Mouse (Mus musculus) left cerebral cortex, postnatal 25 days (tissue): ENCODE measurements around the gene Tmco4. TPM values are rescaled to one million over a fixed set of nuclear protein-coding genes. Genes with fewer than 3 reads are reported as not detected.
A peak's percentile ranks its signal among the peaks of the same experiment; 100 is the strongest.

ENCODE experiments used
- DNase-seq, 2 experiments: peaks; one replicate each; pipeline ENCODE4 v3.0.0; 2022; ENCODE audit warnings: low spot score in 2 of 2, mixed read lengths in 1 of 2
- intact Hi-C: fragments of 180-260 bp; cut with DNase I; formaldehyde crosslinking; loops from one replicate; pipeline ENCODE4 v1.15.1; 2025
- total RNA-seq, 2 experiments: library from RNA; stranded (reverse); gene quantifications; 2 replicates each; pipeline ENCODE4 v1.2.3; 2021

Gene Tmco4
- 1 to 10 TPM; 2.2 to 3.7 TPM for total RNA-seq

DNA sequence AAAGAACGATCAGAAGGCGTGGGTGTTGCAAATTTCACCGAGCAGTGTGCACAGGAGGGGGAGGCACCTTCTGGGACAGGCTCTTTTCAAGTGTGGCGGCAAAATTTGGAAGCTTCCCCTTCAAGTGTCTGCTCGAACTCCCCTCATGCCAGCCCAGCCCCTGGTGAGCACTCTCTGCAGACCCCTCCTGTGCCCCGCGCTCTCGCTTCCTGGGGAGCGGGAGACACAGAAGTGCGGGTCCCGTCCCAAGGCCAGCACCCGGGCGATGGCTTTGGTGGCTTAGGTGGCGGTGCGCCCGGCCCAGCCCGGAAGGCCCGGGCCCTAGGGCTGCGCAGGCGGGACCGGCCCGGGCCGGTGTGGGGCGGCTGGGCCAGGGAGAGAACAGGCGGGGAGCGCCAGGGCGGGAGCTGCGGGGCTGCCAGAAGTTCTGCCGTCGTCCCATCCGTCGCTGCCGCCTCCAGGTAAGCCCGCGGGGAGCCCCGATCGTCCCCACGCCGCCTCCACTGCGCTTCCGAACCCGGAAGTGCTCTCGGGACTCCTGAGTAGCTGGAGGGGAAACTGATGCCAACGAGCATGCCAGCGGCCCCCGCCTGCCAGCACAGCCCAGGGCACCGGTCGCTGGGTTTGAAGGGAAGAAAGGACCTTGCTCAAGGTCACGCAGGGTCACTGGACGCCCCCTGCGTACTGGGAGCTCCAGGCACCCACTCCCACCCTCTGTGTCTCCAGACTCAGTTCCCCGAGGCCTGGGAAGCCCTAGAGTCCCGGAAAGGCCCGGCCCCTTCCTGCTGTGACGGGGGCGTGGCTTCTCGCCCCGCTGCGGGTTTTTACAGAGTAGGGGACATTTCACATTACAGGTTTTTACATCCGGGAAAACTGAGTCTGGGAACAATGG, at the start of gene Tmco4:
Tmco4 (plus strand) TSS at position 62 of the 892 bp plus-strand sequence.
- intact Hi-C loops, result loop anchor here (5.0 kb wide), 1 partner anchor 104 kb away; the partner anchor contains the start of gene Htr6
- peak; percentile 31 to 53 for DNase-seq

DNA sequence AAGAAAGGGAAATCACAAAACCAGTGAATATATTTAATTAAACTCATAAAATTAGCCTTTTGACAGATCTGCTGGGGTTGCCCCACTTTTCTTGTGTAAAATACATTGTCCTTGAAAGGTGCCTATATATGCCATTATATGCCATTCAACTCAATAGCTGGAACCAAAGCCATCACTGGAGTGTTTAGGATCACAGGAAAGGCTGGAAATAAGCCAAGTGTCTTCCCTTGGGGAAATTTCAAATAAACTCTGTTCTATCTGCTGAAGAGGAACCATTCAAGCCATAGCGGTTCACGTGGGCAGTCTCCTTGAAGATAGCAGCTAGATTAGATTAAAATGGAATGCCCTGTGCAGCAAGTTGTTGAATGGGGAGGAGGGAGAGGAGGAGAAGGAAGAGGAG, 47.1 kb upstream of the Tmco4 start:
- DNase-seq, result no peak
- intact Hi-C loops, result loop anchor here (10.0 kb wide), 1 partner anchor 399 kb away; no protein-coding TSS in a partner anchor

DNA sequence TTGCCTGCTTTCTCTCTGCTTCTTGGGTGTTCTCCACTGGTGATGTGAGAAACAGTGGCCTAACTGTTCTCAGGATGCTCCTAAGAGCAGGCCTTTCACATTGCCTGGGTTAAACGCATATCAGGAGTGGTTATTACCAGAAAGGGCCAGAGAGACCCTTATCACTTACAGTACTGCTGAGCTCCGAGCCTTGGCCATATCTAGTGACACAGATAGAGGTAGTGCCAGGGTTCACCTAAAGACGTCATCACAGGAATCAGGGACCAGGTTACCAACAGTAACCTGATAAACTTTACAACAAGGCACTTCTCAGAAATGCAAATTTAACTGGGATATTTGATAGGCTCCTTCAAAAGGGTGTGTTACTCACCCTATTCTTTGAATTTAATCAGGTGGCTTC, 38.8 kb upstream of the Tmco4 start:
- intact Hi-C loops, result no loop called here
- DNase-seq, result no peak

DNA sequence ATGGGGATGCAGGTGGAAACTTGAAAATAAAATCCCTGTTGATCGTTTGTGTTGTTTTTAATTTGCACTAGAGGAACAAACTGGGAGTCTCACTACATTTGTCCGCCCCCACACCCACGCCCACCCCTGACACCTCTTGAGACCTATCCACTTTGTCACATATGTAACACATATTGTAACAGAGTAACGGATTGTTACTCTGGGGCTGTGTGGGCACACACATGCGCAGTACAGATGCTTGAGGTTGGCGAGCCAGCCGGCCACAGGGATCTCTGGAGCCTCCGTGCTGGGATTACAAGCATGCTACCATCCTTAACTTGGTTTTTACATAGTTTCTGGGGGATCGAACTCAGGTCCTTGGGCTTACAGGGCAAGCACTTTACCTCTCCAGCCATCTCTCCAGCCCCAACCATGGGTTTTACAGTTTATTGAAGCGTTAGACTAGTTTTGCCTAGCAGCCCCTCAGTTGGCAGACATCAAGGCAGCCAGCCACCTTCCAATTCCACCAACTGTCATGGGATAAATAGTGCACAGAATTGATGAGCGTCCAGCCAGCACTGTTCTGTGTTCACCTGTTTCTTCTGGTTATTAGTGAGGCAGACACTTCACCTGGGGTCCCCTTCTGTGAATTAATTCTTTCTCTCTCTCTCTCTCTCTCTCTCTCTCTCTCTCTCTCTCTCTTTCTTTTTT, 38.1 kb upstream of the Tmco4 start:
- no peak for DNase-seq
- intact Hi-C loops, result no loop called here

DNA sequence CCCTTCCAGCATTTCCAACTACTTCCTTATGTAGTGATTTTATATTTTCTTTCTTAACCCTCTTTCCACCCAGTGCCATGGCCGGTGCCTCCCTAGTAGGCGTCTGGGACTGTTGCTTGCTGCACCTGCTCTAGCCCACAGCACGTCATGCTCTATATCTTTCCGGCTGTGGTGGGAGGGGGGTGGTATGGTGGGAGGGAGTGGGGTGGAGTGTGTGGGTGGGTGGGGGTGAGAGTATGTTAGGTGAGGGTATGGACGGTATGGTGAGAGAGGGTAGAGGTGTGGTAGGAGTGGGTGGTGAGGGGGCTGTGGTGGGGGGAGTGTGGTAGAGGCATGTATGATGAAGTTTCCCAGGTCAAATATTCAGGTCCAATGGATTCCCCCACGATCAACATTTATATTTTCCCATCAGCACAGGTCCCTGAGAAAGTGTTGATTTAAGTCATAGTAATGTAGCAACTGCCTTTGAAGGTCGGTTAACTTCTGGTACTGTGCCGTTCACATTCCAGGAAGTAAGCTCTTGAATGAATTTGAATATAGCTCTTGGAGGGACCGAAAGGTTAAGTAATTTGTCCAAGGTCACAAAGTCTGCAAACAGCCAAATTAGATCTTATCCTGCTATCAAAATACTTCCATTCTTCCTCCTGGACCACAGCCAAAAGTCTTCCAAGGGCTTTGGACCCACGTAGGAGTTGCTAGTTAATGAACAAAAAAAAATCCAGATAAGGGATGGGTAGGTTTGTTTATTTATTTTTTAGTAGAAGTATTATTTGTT, 34.0 kb upstream of the Tmco4 start:
- no peak for DNase-seq
- intact Hi-C loops, result no loop called here

DNA sequence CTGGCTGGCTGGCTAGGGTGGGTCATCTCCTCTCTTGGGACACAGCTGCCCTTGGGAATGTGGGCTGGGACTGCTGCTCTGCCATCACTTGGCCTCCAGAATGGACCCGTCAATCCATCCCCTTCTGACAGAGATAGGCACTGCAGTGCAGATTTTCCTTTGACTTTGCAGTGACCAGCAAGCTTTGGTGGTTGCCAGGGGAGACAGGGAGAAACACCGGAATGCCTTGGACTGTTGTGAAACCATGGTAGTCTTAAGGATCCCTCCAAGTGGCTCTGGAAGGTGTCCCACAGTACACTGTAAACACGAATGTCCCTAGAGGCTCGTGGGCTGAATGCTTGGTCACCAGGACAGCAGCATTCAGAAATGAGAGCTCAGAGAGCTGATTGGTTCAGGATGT, 33.2 kb upstream of the Tmco4 start:
- no peak for DNase-seq

DNA sequence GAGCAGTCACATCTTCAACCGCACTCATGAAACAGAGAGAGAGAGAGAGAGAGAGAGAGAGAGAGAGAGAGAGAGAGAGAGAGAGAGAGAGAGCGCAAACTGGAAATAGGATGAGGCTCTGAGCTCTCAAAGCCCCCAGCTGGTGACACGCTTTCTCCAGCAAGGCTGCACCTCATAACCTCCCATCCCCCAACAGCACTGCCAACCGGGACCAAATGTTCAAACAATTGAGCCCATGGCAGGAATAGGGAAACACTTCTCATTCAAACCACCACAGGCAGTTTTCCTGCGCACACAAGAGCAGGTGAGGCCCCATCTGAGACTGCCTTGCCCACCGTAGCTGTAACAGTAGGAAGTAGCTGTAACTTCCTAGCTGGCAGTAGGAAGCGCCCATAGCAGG, 31.3 kb upstream of the Tmco4 start:
- peak in 1 of 2 experiments; percentile 8 for DNase-seq
- intact Hi-C loops, result no loop called here

More for the DNA sequence above, 33.2 kb upstream of the Tmco4 start:
- intact Hi-C loops, result no loop called here

DNA sequence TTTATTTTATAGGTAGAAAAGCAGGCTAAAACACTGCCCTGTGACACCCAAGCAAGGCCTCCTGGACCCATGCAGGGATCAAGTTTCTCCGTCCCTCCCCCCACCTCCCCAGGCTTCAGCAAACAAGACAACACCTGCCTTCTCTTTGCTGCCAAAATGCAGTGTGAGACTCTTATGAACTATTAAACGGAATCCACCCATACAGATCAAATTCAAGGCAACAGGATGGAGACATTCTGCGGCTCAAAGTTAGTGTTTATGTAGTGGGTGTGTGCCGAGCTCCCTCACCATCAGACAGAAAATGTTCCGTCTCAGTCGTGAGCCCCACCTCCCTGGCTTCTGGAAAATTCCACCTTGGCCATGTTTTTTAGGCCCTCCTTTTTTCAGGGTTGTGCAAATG, 30.7 kb upstream of the Tmco4 start:
- intact Hi-C loops, result no loop called here
- no peak for DNase-seq

DNA sequence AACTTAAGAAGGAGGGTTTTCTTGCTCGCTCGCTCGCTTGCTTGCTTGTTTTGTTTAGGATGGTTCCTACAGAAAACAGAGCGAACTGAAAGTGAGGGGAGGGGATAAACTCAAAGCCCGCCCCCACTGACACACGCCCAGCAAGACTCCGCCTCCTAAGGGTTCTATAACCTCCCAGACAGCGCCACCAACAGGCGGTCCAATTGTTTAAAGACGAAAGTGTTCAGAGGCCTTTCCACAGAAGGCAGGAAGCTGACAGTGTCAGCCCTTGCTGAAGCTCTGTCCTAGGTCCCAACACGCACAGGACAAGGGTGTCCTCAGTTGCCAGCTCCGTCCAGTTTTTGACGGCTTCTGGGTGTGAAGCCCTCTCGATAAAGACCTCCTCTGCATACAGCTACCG, 29.0 kb upstream of the Tmco4 start:
- DNase-seq, result peak in 1 of 2 experiments; percentile 42
- intact Hi-C loops, result no loop called here

DNA sequence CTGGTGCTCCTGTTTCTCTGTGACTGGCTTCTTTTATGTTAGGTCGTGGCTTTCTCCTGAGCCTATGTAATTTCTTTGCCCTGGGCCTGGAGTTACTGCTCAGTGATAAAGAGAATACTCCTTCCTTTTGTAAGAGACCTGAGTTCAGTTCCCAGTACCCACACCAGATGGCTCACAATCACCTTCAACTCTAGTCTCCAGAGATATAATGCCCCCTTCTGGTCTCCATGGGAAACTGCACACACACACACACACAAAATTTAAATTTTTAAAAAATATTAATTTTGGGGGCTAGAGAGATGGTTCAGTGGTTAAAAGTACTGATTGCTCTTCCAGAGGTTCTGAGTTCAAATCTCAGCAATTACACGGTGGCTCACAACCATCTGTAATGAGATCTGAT, 24.4 kb upstream of the Tmco4 start:
- intact Hi-C loops, result no loop called here
- no peak for DNase-seq

DNA sequence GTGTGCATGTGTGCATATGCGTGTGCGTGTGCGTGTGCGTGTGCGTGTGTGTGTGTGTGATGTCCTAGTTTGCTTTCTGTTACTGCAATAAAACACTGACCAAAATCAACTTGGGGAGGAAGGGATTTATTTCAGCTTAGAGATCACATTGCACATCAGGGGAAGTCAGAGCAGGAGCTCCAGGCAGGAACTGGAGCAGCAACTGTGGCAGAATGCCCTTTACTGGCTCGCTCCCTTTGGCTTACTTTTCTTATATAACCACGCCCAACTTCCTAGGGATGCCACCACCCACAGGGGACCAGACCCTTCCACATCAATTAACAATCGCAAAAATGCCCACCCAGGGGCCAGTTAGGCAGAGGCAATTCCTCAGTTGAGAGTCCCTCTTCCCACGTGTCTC, 14.1 kb upstream of the Tmco4 start:
- DNase-seq, result no peak
- intact Hi-C loops, result no loop called here

DNA sequence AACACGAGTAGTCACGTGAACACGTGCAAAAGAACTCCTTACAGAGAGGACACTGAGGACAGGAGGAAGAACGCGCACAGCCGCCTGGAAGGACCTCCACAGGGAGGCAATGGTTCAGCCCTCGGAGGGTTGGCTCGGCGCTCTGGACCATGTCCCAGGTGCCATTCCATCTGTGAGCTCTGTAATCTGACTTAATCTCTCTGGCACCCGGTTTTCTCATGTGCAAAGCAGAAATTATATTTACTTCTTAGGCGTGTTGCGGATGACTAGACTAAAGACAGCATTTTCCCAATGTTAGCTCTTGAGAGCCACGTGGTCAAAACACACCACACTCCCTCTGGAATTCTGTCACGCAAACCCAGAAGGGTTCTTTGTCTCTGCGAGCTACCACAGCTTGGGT, 13.6 kb upstream of the Tmco4 start:
- peak in 1 of 2 experiments; percentile 72 for DNase-seq
- intact Hi-C loops, result no loop called here

DNA sequence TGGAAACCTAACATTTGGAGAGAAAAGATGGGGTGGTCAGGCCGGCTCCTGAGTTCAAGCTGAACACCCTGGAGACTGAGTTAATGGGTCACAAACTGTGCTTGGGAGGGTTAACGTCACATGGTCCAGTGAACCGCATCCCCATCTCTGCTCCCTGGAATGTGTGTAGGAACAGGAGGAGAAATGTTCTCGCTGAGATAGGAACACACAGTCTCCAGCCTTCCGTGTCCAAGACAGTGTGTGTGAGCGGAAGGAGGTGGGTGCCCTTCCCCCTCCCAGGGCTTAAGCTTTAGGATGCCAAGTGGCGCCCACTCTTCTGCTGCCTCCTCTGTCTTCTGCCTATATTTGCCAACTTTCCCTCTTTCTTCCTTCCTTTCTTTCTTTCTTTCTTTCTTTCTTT, 12.8 kb upstream of the Tmco4 start:
- DNase-seq, result peak in 1 of 2 experiments; percentile 74
- intact Hi-C loops, result no loop called here

DNA sequence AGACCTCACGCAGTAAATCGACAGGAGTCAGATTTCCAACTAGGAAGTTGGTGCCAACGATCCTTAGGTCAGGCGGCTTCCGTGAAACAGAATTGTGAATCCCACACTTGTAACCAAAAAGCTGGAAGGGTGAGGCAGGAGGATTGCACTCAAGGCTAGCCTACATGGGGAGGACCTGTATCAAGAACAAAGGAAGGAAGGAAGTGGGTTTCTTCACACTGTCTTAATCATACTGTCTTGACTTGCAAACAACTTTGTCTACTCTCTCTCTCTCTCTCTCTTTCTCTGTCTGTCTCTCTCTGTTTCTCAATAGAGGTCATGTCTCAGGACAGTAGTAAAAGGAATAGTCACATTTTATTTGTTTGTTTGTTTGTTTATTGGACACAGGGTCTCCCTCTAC, 10.0 kb upstream of the Tmco4 start:
- intact Hi-C loops, result no loop called here

DNA sequence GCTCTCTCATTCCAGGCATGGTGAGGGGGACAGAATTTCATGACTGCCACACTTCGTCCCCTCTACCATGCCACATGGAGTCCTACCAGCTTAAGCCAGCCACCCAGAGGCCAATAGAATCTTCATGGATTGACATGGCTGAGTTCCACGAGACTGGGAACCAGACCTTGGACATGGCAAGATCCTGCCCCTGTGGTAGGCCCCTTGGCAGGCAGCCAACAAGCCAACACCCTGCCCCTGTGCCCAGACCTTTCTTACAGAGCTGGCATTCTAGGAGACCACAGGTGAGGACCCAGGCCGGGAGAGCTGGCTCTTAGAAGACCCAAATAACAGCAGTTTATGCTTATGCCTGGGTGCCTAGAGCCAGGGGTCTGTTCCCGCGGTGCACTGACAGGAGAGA, 6.8 kb upstream of the Tmco4 start:
- intact Hi-C loops, result no loop called here
- DNase-seq, result no peak

More for the DNA sequence above, 10.0 kb upstream of the Tmco4 start:
- no peak for DNase-seq

DNA sequence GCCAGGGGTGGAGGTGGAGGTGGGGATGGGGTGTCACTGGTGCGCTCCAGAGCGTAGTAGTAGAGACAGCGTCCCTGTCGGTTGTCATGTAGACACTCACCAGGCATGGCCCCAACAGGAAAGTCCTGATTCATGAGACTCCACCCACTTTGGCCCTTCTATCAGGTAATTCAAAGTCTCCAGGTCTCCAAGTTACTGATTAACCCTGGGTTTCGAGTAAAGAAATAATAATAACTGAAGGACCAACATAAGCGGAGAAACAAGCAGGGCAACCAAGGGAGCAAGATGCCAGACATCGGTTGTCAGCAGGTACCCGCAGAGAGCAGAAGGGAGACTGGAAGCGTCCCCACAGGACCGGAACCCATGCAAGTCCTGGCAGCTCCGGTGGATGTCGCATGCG, 5.8 kb upstream of the Tmco4 start, which contains the start of gene Rnf186:
Rnf186 (plus strand) TSS at position 247 of the 400 bp plus-strand sequence.
- DNase-seq, result no peak

DNA sequence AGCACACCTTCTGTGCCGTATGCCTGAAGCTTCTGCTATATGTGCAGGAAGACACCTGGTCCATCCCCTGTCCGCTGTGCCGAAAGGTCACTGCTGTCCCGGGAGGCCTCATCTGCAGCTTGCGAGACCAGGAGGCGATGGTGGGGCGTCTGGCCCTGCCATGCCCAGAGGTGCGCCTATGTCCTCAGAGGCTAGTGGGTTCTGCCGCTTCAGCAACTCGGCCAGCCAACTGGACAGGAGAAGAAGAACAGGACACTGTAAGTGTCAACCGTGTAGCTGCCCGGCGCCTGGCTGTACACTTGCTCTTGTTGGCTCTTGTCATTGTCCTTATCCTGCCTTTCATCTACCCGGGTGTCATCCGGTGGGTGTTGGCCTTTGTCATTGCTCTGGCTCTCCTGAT, 5.2 kb upstream of the Tmco4 start:
- intact Hi-C loops, result no loop called here
- DNase-seq, result no peak

More for the DNA sequence above, 5.8 kb upstream of the Tmco4 start, which contains the start of gene Rnf186:
- intact Hi-C loops, result no loop called here

DNA sequence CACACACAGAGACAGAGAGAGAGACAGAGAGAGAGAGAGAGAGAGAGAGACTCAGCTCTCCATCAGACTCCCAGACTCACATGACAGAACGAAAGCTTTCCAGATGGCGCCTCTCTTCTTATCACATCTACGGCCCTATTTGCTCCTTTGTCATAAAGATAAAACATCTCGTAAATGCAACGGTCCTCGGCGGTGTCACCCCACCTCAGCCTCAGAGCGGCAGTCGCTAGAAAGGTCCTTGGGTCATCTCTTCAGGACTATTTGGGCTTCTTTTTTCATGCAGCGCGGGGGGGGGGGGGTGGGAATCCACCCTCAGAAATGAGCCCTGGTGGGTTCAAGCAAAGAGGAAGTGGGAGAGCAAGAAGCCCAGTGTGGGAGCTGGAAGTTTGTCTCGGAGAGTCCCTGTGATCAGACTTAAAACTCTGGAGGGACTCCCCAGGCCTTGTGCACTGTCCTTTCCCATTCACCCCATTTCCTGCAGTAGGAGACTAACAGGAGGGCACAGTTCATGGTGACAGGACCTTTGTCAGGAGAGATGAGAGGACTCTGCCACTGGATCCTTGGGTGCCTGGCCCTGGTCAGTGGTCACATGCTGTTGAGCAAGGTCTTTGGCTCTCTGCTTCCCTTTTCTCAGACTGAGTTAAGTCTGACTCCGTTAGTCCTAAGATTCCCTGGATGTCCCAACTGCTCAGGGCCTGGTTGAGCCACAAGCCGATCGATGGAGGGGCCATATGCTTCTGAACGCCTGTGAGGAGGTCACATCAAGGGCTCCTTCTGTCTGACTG, 3.7 kb upstream of the Tmco4 start:
- intact Hi-C loops, result no loop called here
- no peak for DNase-seq

DNA sequence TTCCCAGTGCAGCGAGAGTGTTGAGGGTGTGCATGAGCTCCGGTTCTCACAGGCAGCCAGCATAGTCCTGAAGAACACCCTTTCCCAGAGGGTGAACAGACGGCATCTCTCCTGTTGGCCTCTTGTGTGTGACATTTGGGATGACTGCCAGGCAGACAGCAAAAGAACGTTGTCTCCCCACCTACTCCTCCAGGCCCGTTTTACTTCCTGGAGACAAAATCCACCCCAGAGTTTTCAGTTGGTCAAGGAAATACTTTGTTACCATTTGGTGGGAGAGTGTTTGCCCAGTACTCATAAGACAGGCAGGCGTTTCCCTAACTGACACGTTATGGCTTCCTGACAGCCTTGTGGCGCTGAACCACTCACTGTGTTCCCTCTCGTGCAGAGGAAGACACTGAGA, 3.0 kb upstream of the Tmco4 start:
- DNase-seq, result no peak
- intact Hi-C loops, result loop anchor here (5.0 kb wide), 1 partner anchor 108 kb away; the partner anchor contains the start of gene Htr6
